Mouse (Mus musculus): Measurements from ENCODE around the gene Rbms2. TPM values are rescaled to one million over a fixed set of nuclear protein-coding genes. Genes with fewer than 3 reads are reported as not detected.

Gene Rbms2
- polyA plus RNA-seq, 1 experiment: 137 TPM

DNA sequence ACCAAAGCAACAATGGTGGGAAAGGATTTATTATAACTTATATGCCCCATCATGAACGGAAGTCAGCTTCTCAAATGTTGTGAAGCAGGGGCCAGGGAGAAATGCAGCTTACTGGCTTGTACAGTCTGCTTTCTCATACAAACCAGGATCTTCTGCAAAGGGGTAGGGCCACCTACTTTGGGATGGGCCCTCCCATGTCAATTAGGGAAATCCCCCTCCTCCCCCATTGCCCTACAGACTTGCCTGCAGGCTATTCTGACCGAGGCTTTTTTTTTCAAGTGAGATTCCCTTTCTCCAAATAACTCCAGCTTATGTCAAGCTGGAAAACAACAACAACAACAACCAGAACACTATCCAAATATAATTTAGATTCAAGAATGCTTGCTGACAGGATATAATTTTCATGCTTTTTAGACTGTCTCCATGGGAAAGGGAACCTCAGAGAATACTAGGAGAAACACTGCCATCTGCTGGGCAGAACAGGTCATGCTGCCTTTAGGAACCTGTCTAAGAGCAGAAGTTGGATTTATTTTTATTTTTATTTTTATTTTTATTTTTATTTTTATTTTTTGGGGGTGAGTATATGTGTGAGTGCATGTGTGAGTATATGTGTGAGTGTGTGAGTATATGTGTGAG lies 8.3 kb upstream of the Rbms2 start:
- TF ChIP-seq POLR2A (IDR thresholded peaks at IDR 0.05; ENCODE audit: insufficient read depth, low read length): no peak
- 0 out of 2 replicates have a peak, but pooled peaks have one; percentile 54 for TF ChIP-seq EP300 (IDR thresholded peaks at IDR 0.05; ENCODE audit: insufficient read depth, low read depth, low read length)
- TF ChIP-seq CTCF (IDR thresholded peaks at IDR 0.05; ENCODE audit: low read depth, low read length): peak; percentile 14
- Histone ChIP-seq H3K4me1 (ENCODE audit: control insufficient read depth, insufficient read depth, low read length) (peaks cover 8% of the 10 kb centered on the region), H3K36me3 (ENCODE audit: control insufficient read depth, insufficient read depth, low read length, poor library complexity, severe bottlenecking) (no peaks in the 10 kb centered on the region), H3K9ac (ENCODE audit: low read depth, poor library complexity, severe bottlenecking) (no peak overlapping the region), H3K27me3 (ENCODE audit: control insufficient read depth, insufficient read depth, low read length, poor library complexity, severe bottlenecking) (no peaks in the 10 kb centered on the region), H3K4me3 (ENCODE audit: low read depth, low read length) (no peak overlapping the region), H3K9me3 (replicated peaks; ENCODE audit: control insufficient read depth, insufficient read depth, low read length, poor library complexity, severe bottlenecking) (no peaks in the 10 kb centered on the region), H3K27ac (ENCODE audit: insufficient read depth, low read length) (peak overlapping the region; percentile 100)

DNA sequence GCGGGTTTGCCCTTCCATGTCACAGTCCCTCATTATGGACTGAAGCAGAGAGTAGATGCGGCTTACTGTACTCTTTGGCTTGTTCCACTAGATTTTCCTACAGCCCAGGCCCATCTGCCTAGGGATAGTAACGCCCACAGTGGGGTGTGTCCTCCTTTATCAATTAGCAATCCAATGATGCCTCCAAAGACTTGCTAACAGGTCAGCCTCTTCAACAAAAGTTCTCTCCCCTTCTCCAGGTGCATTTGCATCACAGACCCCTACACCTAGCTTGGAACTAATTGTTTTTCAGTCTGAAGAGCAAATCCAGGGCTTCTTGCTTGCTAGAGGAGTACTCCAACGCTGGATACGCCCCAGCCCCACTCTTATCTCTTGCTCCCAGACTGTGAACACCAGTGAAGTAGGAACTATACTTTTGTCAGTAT lies 7.1 kb upstream of the Rbms2 start:
- no peaks in the 10 kb centered on the region for H3K36me3 ChIP-seq (ENCODE audit: control insufficient read depth, insufficient read depth, low read length, poor library complexity, severe bottlenecking)
- H3K4me3 ChIP-seq (ENCODE audit: low read depth, low read length): no peak overlapping the region
- H3K4me1 ChIP-seq (ENCODE audit: control insufficient read depth, insufficient read depth, low read length): peaks cover 7% of the 10 kb centered on the region
- H3K9ac ChIP-seq (ENCODE audit: low read depth, poor library complexity, severe bottlenecking): 0 out of 2 replicates have a peak overlapping the region, but pooled peaks have one; percentile 21
- no peaks in the 10 kb centered on the region for H3K9me3 ChIP-seq (replicated peaks; ENCODE audit: control insufficient read depth, insufficient read depth, low read length, poor library complexity, severe bottlenecking)
- peak; percentile 70 for TF ChIP-seq POLR2A (IDR thresholded peaks at IDR 0.05; ENCODE audit: insufficient read depth, low read length)
- TF ChIP-seq EP300 (IDR thresholded peaks at IDR 0.05; ENCODE audit: insufficient read depth, low read depth, low read length): peak; percentile 76; the same call in 1 of the 2 replicates
- no peak for TF ChIP-seq CTCF (IDR thresholded peaks at IDR 0.05; ENCODE audit: low read depth, low read length)
- peak overlapping the region; percentile 100 for H3K27ac ChIP-seq (ENCODE audit: insufficient read depth, low read length)
- H3K27me3 ChIP-seq (ENCODE audit: control insufficient read depth, insufficient read depth, low read length, poor library complexity, severe bottlenecking): no peaks in the 10 kb centered on the region

DNA sequence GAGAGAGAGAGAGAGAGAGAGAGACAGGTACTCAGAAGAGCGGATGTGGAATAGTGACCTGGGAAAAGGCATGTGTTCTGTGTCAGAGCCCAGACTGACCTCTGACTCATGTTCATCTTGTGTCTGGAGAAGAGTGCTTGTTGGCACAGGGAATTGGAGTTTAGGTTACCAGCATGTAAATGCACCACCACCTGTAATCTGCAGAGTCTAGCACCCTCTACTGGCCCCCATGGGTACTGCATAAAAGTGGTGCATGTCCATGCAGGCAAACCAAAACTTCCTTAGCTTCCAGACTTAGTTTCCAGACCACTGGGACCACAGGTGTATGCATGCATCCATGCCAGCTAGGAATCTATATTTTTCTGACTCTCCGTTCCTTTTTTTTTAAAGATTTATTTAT lies 5.9 kb upstream of the Rbms2 start:
- no peak overlapping the region for H3K4me3 ChIP-seq (ENCODE audit: low read depth, low read length)
- H3K9ac ChIP-seq (ENCODE audit: low read depth, poor library complexity, severe bottlenecking): peak overlapping the region; percentile 83
- no peaks in the 10 kb centered on the region for H3K36me3 ChIP-seq (ENCODE audit: control insufficient read depth, insufficient read depth, low read length, poor library complexity, severe bottlenecking)
- H3K9me3 ChIP-seq (replicated peaks; ENCODE audit: control insufficient read depth, insufficient read depth, low read length, poor library complexity, severe bottlenecking): no peaks in the 10 kb centered on the region
- H3K27me3 ChIP-seq (ENCODE audit: control insufficient read depth, insufficient read depth, low read length, poor library complexity, severe bottlenecking): no peaks in the 10 kb centered on the region
- no peak overlapping the region; the same call in 1 of the 2 replicates for H3K27ac ChIP-seq (ENCODE audit: insufficient read depth, low read length)
- TF ChIP-seq EP300 (IDR thresholded peaks at IDR 0.05; ENCODE audit: insufficient read depth, low read depth, low read length) (no peak), POLR2A (IDR thresholded peaks at IDR 0.05; ENCODE audit: insufficient read depth, low read length) (no peak), CTCF (IDR thresholded peaks at IDR 0.05; ENCODE audit: low read depth, low read length) (peak; percentile 77)
- peaks cover 7% of the 10 kb centered on the region for H3K4me1 ChIP-seq (ENCODE audit: control insufficient read depth, insufficient read depth, low read length)

DNA sequence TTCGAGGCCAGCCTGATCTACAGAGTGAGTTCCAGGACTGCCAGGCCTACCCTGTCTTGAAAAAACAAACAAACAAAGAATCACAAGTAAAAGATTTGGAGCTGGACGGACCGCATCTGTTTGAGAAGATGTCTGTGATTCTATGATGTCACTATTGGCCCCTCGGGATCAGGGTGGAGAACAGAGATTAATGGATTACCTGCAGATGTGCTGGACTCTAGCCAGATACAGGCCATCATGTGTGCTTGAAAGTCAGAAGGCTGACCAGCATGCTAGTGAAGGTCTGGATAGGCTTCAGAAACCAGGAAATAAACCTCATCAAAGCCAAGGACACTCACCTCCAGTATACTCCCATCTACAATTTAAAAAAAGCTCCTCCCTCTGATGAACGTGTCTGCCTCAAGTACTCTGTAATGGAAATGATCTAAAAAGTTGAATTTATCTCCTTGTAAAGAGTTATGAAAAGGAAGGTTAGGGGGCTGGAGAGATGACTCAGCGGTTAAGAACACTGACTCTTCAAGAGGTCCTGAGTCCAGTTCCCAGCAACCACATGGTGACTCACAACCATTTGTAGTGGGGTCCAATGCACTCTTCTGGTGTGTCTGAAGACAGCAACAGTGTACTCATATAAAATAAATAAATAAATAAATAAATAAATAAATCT lies 5.3 kb upstream of the Rbms2 start:
- H3K27ac ChIP-seq (ENCODE audit: insufficient read depth, low read length): peak overlapping the region; percentile 96
- H3K9ac ChIP-seq (ENCODE audit: low read depth, poor library complexity, severe bottlenecking): peak overlapping the region; percentile 83

DNA sequence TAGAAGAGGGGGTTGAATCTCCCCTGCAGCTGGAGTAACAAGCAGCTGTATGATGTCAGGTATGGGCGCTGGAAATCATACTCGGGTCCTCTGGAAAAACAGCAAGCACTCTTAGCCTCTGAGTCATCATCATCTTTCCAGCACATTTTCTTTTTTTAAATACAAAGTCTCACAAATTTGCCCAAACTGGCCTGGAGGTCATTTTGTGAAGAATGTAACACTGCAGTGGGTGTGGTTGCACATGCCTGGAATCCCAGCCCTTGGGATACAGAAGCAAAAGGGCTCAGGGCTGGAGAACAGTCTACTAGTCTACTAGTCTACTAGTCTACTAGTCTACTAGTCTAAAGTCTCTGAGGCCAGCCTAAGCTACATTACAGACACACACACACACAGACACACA lies 4.2 kb upstream of the Rbms2 start:
- Histone ChIP-seq H3K9ac (ENCODE audit: low read depth, poor library complexity, severe bottlenecking) (no peak overlapping the region), H3K4me3 (ENCODE audit: low read depth, low read length) (no peak overlapping the region), H3K4me1 (ENCODE audit: control insufficient read depth, insufficient read depth, low read length) (peaks cover 7% of the 10 kb centered on the region), H3K9me3 (replicated peaks; ENCODE audit: control insufficient read depth, insufficient read depth, low read length, poor library complexity, severe bottlenecking) (no peaks in the 10 kb centered on the region), H3K27me3 (ENCODE audit: control insufficient read depth, insufficient read depth, low read length, poor library complexity, severe bottlenecking) (no peaks in the 10 kb centered on the region), H3K27ac (ENCODE audit: insufficient read depth, low read length) (peak overlapping the region; percentile 71), H3K36me3 (ENCODE audit: control insufficient read depth, insufficient read depth, low read length, poor library complexity, severe bottlenecking) (no peaks in the 10 kb centered on the region)
- TF ChIP-seq POLR2A (IDR thresholded peaks at IDR 0.05; ENCODE audit: insufficient read depth, low read length): no peak
- no peak for TF ChIP-seq EP300 (IDR thresholded peaks at IDR 0.05; ENCODE audit: insufficient read depth, low read depth, low read length)
- TF ChIP-seq CTCF (IDR thresholded peaks at IDR 0.05; ENCODE audit: low read depth, low read length): no peak

More for the DNA sequence above, 5.3 kb upstream of the Rbms2 start:
- H3K4me3 ChIP-seq (ENCODE audit: low read depth, low read length): peak overlapping the region; percentile 19; the same call in 1 of the 2 replicates
- H3K36me3 ChIP-seq (ENCODE audit: control insufficient read depth, insufficient read depth, low read length, poor library complexity, severe bottlenecking): no peaks in the 10 kb centered on the region
- H3K4me1 ChIP-seq (ENCODE audit: control insufficient read depth, insufficient read depth, low read length): peaks cover 7% of the 10 kb centered on the region
- no peaks in the 10 kb centered on the region for H3K9me3 ChIP-seq (replicated peaks; ENCODE audit: control insufficient read depth, insufficient read depth, low read length, poor library complexity, severe bottlenecking)
- no peaks in the 10 kb centered on the region for H3K27me3 ChIP-seq (ENCODE audit: control insufficient read depth, insufficient read depth, low read length, poor library complexity, severe bottlenecking)
- TF ChIP-seq CTCF (IDR thresholded peaks at IDR 0.05; ENCODE audit: low read depth, low read length) (no peak), POLR2A (IDR thresholded peaks at IDR 0.05; ENCODE audit: insufficient read depth, low read length) (no peak), EP300 (IDR thresholded peaks at IDR 0.05; ENCODE audit: insufficient read depth, low read depth, low read length) (no peak)

DNA sequence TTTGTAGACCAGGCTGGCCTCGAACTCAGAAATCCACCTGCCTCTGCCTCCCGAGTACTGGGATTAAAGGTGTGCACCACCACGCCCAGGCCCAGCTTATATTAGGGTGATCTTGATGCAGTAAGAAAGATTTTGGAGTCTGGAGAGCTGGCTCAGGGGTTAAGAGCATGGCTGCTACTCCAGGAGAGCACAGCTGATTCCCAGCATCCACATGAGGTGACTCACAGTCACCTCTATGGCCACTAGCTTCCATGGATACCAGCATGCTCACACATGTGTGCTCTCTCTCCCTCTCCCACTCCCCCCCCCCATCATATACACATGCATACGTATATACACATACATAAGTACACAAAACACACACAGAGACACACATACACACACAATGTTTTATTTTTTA lies 2.8 kb downstream of the Rbms2 start:
- TF ChIP-seq EP300 (IDR thresholded peaks at IDR 0.05; ENCODE audit: insufficient read depth, low read depth, low read length) (no peak), CTCF (IDR thresholded peaks at IDR 0.05; ENCODE audit: low read depth, low read length) (no peak), POLR2A (IDR thresholded peaks at IDR 0.05; ENCODE audit: insufficient read depth, low read length) (no peak)
- Histone ChIP-seq H3K27ac (ENCODE audit: insufficient read depth, low read length) (no peak overlapping the region), H3K4me3 (ENCODE audit: low read depth, low read length) (no peak overlapping the region), H3K9me3 (replicated peaks; ENCODE audit: control insufficient read depth, insufficient read depth, low read length, poor library complexity, severe bottlenecking) (no peaks in the 10 kb centered on the region), H3K9ac (ENCODE audit: low read depth, poor library complexity, severe bottlenecking) (no peak overlapping the region), H3K27me3 (ENCODE audit: control insufficient read depth, insufficient read depth, low read length, poor library complexity, severe bottlenecking) (no peaks in the 10 kb centered on the region), H3K4me1 (ENCODE audit: control insufficient read depth, insufficient read depth, low read length) (no peaks in the 10 kb centered on the region), H3K36me3 (ENCODE audit: control insufficient read depth, insufficient read depth, low read length, poor library complexity, severe bottlenecking) (no peaks in the 10 kb centered on the region)
